Mouse (Mus musculus): ENCODE data around the gene Rgs10. TPM values are rescaled to one million over a fixed set of nuclear protein-coding genes. Genes with fewer than 3 reads are reported as not detected.

Gene Rgs10
- polyA plus RNA-seq, 1 experiment, result 26.6 TPM

DNA sequence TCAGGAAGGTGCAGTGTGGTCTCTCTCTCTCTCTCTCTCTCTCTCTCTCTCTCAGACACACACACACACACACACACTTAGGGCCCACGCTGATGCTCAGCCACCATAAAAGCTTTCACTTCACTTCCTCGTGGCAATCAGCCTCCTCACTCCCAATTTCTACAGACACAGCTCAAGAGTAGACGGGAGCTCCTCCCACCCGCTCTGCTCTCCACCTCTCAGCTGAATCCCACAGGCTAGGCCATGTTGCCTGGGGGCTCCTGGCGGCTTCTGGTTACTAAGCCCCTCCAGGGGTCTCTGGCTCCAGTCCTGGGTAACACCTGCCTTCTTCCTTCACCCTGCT lies 25.6 kb downstream of the Rgs10 start:
- H3K27ac ChIP-seq (ENCODE audit: insufficient read depth, low read length), result no peak overlapping the region
- 0 out of 2 replicates have a peak, but pooled peaks cover 3% of the 10 kb centered on the region for H3K4me1 ChIP-seq (ENCODE audit: control insufficient read depth, insufficient read depth, low read length)
- TF ChIP-seq CTCF (IDR thresholded peaks at IDR 0.05; ENCODE audit: borderline replicate concordance, insufficient read depth, low read length) (no peak), POLR2A (IDR thresholded peaks at IDR 0.05; ENCODE audit: low read depth, low read length) (no peak)
- no peak overlapping the region for H3K4me3 ChIP-seq (ENCODE audit: insufficient read depth, low read length)

DNA sequence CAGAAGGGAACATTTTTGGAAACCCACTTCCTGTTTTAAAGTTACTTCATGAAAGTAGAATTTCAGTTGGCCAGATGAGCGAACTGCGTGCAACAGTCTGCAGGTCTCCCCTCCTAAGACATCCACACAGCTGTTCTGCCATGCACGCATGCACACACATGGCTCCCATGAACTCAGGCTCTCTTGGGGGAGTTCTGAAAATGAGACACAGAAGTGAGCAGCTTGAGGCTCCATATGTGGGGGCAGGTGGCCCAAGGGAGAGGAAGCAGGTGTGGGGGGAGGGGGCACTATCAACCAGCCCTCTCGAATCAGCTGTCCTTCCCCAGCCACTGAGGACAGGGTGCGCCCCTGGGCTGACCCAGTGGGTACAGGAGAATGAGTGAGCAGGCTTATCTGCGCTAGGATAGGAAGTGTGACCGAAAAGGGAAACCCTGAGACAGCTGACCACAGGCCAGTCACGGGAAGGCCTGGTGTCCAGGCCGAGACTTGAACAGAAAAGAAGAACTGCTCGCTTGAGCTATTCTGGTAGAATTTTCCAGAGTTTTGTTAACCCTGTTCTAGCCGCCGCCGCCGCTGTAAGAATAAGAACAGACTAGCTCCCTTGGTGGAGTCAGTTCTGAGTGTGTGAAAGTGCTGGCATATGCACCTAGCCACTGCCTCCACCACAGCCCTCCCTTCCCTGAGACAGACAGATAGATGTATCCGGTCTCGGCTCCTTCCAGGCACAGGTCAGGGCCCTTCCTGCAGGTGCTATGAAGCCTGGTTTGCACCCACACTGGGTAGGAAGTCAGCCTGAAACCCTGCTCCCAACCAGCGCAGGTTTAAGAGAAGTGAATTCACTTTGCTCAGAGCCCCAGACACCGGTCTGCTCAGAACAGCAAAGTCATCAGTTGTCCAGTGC lies 26.2 kb downstream of the Rgs10 start:
- no peak for TF ChIP-seq CTCF (IDR thresholded peaks at IDR 0.05; ENCODE audit: borderline replicate concordance, insufficient read depth, low read length)
- H3K4me1 ChIP-seq (ENCODE audit: control insufficient read depth, insufficient read depth, low read length), result 0 out of 2 replicates have a peak, but pooled peaks cover 3% of the 10 kb centered on the region
- no peak overlapping the region for H3K27ac ChIP-seq (ENCODE audit: insufficient read depth, low read length)
- H3K4me3 ChIP-seq (ENCODE audit: insufficient read depth, low read length), result no peak overlapping the region

DNA sequence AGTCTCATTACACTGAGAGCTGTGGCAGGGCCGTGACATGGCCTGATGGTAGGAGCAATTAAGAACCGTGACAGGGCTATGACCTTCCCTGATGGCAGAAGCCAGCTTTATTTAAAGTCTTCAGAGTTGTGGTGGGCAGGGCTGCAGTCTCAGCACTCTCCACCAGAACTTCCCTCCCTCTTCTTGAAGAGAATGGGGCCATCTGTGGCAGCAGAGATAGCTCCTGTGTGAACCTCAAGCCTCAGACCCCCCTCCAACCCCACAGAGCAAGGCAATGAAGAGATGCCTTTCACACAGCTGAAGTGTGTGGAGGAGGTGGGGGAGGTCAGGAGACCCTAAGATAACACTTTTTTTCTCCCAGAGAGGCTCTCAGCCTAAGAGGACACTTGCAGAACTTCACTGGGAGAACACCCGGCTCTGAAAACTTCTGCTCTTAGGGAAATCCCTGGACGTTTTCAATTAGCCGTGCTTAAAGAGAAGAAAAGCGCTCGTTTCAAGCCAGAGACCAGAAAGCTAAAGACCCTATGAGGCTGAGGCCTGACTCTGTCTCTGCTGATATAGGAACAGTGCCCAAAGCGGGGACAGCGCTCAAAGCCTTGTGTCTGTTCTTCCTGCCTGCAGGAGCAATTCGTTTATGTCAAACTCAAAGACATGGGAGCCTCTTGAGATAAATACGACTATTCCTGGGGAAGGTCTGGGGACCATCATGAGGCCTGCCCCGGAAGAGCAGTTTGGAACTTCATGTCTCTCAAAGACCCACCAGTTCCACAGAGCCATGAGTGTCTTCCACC lies 27.1 kb downstream of the Rgs10 start:
- Histone ChIP-seq H3K27ac (ENCODE audit: insufficient read depth, low read length) (no peak overlapping the region), H3K4me1 (ENCODE audit: control insufficient read depth, insufficient read depth, low read length) (0 out of 2 replicates have a peak, but pooled peaks cover 3% of the 10 kb centered on the region), H3K4me3 (ENCODE audit: insufficient read depth, low read length) (no peak overlapping the region)
- no peak for TF ChIP-seq POLR2A (IDR thresholded peaks at IDR 0.05; ENCODE audit: low read depth, low read length)
- no peak for TF ChIP-seq CTCF (IDR thresholded peaks at IDR 0.05; ENCODE audit: borderline replicate concordance, insufficient read depth, low read length)

DNA sequence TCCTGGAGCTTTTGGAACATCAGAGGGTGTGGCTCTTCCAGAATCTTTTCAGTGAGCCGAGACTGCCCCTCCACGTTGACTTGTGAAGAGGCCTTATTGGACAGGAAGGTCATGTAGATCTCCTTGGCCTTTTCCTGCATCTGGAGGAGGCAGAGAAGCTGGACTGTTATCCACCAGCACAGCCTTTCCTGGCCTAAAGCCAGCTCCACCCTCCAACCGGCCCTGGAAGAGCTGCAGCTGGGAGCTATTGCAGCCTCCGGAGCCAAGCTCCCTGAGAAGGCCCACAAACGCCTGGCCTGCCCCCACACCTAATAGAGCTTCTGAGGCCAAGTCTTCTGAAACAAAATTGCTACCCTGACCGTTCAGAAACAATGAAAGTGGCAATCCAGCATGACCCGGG lies 29.6 kb downstream of the Rgs10 start:
- H3K4me1 ChIP-seq (ENCODE audit: control insufficient read depth, insufficient read depth, low read length), result 0 out of 2 replicates have a peak, but pooled peaks cover 3% of the 10 kb centered on the region
- H3K4me3 ChIP-seq (ENCODE audit: insufficient read depth, low read length), result no peak overlapping the region
- no peak overlapping the region for H3K27ac ChIP-seq (ENCODE audit: insufficient read depth, low read length)
- TF ChIP-seq POLR2A (IDR thresholded peaks at IDR 0.05; ENCODE audit: low read depth, low read length) (no peak), CTCF (IDR thresholded peaks at IDR 0.05; ENCODE audit: borderline replicate concordance, insufficient read depth, low read length) (no peak)

DNA sequence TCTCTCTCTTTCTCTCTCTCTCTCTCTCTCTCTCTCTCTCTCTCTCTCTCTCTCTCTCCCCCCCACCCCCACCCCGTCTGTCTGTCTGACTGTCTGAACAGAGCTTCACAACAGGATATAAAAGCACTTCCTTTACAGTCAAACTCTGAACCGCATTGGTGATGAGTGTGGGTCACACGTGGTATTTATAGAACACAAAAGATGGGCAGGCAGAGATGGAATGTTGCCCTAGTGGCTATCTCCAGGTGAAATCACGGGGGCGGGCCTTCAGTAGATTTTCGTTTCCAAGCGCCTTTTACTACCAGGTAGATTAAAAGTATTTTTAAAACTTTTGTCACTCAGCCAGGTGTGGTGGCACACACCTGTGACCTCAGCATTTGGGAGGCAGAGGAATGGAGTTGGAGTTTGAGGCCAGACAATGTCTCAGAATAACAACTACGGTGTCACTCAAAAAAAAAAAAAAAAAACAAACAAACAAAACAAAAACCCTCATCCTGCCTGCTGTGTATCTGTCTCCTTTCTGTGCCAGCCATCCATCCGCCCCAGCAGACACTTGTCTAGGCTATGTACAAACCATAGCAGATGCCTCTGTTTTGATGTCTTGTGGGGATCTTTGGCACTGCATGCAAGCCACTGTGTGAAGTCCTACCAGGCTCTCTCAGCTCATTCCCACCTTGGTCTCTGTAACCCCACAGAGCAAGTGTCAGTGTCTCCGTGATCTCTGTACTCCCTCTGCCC lies 34.7 kb downstream of the Rgs10 start:
- Histone ChIP-seq H3K27ac (ENCODE audit: insufficient read depth, low read length) (no peak overlapping the region), H3K4me3 (ENCODE audit: insufficient read depth, low read length) (no peak overlapping the region), H3K4me1 (ENCODE audit: control insufficient read depth, insufficient read depth, low read length) (no peaks in the 10 kb centered on the region)
- TF ChIP-seq CTCF (IDR thresholded peaks at IDR 0.05; ENCODE audit: borderline replicate concordance, insufficient read depth, low read length) (no peak), POLR2A (IDR thresholded peaks at IDR 0.05; ENCODE audit: low read depth, low read length) (no peak)

DNA sequence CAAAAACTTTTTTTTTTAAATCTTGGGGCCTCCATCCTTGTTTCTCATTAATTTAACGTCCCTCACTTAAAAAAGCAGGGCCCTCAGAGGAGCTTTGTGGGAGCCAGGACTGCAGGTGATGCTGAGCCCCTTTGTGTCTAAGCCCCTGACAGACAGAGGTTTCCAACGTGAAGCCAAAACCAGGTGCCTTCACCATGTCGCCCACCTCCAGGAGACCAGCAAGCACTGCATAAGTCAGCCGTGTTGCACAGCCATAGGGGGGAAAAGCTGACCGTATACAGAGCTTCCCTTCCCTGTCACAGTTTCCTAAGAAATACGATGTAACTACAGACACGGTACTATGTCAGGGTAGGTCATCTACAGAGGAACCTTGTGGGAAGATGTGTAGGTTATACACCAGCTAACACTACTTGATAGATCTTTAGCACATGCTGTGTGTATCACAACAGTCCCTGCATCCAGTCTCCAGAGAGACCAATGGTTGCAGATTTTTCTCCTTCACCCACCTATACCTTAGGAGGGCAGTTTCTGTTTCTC lies 35.3 kb downstream of the Rgs10 start:
- Histone ChIP-seq H3K4me1 (ENCODE audit: control insufficient read depth, insufficient read depth, low read length) (no peaks in the 10 kb centered on the region), H3K27ac (ENCODE audit: insufficient read depth, low read length) (no peak overlapping the region), H3K4me3 (ENCODE audit: insufficient read depth, low read length) (no peak overlapping the region)
- no peak for TF ChIP-seq POLR2A (IDR thresholded peaks at IDR 0.05; ENCODE audit: low read depth, low read length)
- TF ChIP-seq CTCF (IDR thresholded peaks at IDR 0.05; ENCODE audit: borderline replicate concordance, insufficient read depth, low read length), result no peak

DNA sequence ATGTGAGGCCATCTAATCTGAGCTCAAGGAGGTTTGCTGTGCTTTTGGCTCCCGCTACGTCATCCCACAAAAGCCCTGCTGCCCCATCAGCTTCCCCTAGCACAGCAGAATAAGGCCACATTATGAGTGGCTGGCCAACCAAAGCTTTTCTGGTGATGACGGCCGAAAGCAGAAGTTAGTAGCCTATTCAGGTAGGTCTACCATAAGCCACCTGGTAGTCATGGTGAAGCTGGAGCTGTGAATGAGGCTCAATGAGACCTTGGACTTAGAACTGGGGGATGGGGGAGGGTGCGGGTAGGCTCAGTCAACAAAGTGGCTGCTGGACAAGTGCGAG lies 36.1 kb downstream of the Rgs10 start:
- no peak overlapping the region for H3K27ac ChIP-seq (ENCODE audit: insufficient read depth, low read length)
- no peaks in the 10 kb centered on the region for H3K4me1 ChIP-seq (ENCODE audit: control insufficient read depth, insufficient read depth, low read length)
- no peak overlapping the region for H3K4me3 ChIP-seq (ENCODE audit: insufficient read depth, low read length)
- TF ChIP-seq POLR2A (IDR thresholded peaks at IDR 0.05; ENCODE audit: low read depth, low read length), result no peak
- TF ChIP-seq CTCF (IDR thresholded peaks at IDR 0.05; ENCODE audit: borderline replicate concordance, insufficient read depth, low read length), result no peak

DNA sequence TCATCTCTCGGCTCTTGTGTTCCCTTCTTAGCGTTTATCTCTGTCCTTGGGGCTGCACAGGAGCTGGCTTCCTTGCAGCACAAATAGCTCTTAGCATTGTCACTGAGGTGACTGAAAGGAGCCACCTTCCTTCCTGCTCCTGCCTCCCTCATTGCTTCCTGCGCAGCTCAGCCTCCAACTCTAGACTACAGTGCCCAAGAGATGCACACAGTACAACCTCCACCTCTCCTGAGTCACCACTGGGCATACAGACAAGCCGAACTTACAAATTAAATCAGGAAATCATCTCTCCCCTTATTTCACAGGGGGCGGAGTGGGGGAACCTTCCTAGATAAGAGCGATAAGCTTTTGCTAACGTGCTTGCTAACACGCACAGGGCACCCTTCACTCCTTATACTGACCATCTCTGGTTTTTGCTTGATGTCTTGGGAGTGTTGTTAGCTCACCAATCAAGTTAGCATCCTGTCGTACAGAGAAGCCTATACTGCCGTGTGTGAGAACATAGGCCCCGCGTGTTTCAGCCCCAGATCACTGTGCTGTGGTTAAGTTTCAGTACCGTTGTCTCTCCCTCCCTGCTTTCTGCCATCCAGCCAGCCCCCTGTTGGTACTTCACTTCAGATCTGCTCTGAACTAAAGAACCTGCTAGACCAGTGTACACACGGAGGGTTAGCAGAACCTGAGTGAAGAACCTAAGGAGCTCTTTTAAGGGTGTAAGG lies 36.6 kb downstream of the Rgs10 start:
- Histone ChIP-seq H3K4me3 (ENCODE audit: insufficient read depth, low read length) (no peak overlapping the region), H3K4me1 (ENCODE audit: control insufficient read depth, insufficient read depth, low read length) (no peaks in the 10 kb centered on the region), H3K27ac (ENCODE audit: insufficient read depth, low read length) (no peak overlapping the region)
- no peak for TF ChIP-seq POLR2A (IDR thresholded peaks at IDR 0.05; ENCODE audit: low read depth, low read length)
- no peak for TF ChIP-seq CTCF (IDR thresholded peaks at IDR 0.05; ENCODE audit: borderline replicate concordance, insufficient read depth, low read length)

DNA sequence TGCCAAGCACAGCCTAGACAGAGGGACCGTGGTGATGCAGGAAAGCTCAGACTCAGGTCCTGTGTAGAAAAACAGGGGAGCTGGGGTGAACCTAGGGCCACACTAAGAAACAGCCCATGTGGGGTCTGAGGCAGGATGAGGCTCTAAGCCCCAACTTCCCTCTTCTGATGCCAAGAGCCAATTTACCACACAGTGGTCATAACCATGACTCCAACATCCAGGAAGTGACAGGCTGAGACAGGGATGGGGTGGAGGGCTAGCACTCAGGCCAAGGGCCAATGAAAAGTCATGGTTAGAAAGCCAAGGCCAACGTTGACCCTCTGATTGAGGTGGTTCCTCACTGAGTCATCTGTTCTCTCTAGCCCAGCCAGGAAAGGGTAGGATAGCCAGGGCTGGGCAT lies 37.6 kb downstream of the Rgs10 start:
- TF ChIP-seq CTCF (IDR thresholded peaks at IDR 0.05; ENCODE audit: borderline replicate concordance, insufficient read depth, low read length), result no peak
- no peak for TF ChIP-seq POLR2A (IDR thresholded peaks at IDR 0.05; ENCODE audit: low read depth, low read length)
- Histone ChIP-seq H3K4me3 (ENCODE audit: insufficient read depth, low read length) (no peak overlapping the region), H3K4me1 (ENCODE audit: control insufficient read depth, insufficient read depth, low read length) (no peaks in the 10 kb centered on the region), H3K27ac (ENCODE audit: insufficient read depth, low read length) (no peak overlapping the region)
